Mouse (Mus musculus) cortical plate, adult 2 months (tissue): ENCODE measurements around the gene C8g.

Experiments
- CTCF ChIP-seq: fragments of 200-500 bp; IDR thresholded peaks from 2 replicates; pipeline ENCODE4 v1.5.1; 2011; ENCODE audit warnings: mild to moderate bottlenecking, control low read depth, low read length; ENCODE audit not compliant: insufficient read depth; ENCODE audit errors: extremely low read depth
- POLR2A ChIP-seq: fragments of 200-500 bp; IDR thresholded peaks from 2 replicates; pipeline ENCODE4 v1.6.1; 2011; ENCODE audit warnings: mild to moderate bottlenecking, low read length, control low read depth; ENCODE audit not compliant: insufficient read depth; ENCODE audit errors: extremely low read depth

DNA sequence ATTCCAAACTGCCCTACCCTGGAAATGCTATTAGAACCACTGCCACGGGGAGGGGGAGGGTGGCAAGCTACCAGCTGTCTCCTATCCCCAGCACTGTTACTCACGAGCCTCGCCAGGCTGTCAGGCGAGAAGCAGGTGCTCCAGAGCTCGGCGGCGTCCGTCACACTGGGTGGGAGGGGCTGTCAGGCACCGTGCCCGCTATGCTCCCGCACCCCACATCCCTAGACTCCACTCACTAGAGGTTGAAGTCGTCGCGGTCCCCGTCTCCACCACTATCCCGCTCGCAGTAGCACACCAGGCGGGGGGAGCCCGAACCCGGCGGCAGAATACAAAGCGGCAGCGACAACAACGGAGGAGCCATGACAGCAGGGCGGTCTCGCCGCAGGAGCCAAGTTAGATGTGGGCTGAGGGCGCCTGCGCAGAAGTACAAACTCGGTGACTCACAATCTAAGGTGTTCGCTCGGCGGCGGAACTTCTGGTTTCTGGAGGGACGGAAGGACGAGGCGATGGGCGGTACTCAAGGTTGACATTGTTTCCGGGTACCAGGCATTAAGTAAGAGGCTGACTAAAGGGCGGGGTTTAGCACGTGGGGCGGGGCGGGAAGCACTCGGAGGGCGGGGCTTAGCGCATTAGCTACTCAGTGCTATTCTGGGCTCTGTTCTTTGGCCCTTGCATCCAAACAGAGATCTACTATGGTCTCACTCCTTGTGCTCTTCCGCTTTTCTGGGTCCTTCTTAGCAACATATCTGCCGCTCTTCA, 40.8 kb downstream of the C8g start, which contains the start of gene Paxx:
- TF ChIP-seq POLR2A (peak; percentile 84; the same call in 1 of the 2 replicates), CTCF (no peak)
